Mouse (Mus musculus) neutrophil, adult 83 days (primary cell): ENCODE data around the gene B3gnt6. TPM values are rescaled to one million over a fixed set of nuclear protein-coding genes. Genes with fewer than 3 reads are reported as not detected.

Experiments
- total RNA-seq, 2 experiments: library from RNA; stranded (reverse); gene quantifications; one replicate each; pipeline ENCODE4 v1.2.4; 2023

The B3gnt6 gene
- not detected for total RNA-seq

DNA sequence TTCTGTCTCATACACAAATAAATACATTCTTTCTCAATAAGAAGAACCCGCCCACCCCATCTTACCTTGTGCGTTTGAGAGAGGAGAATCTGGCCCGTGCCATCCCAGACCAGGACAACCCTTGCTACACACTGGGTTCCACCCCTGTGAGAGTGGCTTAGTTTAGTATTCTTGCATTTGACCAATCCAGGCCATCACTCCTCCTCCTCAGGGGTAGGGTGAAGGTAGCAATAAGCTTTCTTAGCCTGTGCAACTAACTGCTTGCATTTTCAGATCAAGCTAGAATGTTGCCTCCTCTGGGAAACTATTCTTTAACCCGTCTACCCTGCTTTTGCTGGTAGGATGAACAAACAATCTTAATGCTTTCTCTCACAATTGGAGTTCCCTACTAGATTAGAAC is at the start of gene B3gnt6:
Gene B3gnt6, minus strand, starts transcription at position 101 of the 400 bp plus-strand sequence.

DNA sequence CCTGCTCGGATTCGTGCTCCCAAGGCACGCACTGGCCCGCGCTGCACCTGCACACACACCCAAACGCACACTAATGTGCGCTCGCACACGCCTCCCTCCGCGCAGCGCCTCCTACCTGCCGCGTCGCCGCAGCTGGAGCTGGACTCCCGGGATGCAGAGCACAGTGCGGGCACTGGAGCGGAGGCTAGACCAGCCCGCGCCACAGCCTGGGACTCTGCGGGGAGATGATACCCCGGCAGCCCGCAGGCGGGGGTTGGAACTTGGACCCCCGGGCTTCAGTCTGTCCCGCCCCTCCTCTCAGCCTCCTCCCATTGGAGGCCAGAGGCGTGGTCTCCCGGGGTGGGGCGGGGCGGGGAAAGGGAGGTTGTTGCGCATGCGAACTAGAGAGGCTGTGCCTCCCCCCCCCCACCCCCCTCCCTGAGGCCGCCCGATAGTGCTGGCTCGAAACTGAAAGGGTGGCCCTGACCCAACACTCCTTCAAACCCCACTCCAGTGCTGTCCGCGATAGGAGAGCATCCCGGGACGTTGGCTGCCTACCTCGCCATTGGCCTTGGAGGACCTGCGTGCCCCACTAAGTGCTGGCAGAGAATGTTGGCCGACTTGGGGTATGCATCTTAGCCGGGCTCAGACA is 21.2 kb downstream of the B3gnt6 start, which contains the start of gene Capn5:
Gene Capn5, minus strand, starts transcription at position 346 of the 631 bp plus-strand sequence.

DNA sequence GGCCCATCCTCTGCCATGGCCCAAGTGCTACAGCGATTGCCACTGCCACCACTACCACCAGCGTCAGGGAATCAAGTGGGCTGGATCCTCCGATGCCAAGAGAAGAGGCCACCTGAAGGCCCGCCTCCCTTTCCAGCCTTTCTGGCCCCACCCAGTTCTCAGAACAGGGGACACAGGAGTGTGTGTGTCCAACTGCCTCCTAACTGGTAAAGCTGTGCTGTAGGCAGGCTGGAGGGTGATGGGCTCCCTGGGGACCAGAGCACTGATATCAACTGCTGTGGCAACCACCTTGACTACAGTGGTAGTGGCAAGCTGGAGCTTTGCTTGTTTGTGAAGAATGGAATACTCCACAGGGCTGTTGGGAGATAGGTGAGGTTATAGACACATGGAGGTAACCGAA is 53.9 kb downstream of the B3gnt6 start, which contains the start of gene Omp:
Gene Omp, minus strand, starts transcription at position 101 of the 400 bp plus-strand sequence.

Other genes with a start within 250 kb of the B3gnt6 start
- 10 to 100 TPM; 13.8 to 16.0 TPM for gene Myo7a, start 80.0 kb downstream of the B3gnt6 start, total RNA-seq
- gene Omp, start 54.0 kb downstream of the B3gnt6 start, total RNA-seq, result under 1 TPM; 0.18 to 0.26 TPM
- gene Capn5, start 21.2 kb downstream of the B3gnt6 start, total RNA-seq, result 1 to 10 TPM; 1.8 to 3.4 TPM
- gene Acer3, start 121.7 kb upstream of the B3gnt6 start, total RNA-seq, result 10 to 100 TPM; 30.8 to 39.3 TPM
- under 1 TPM in 1 of 2 experiments, not detected in 1; 0.20 TPM for gene Tsku, start 161.8 kb upstream of the B3gnt6 start, total RNA-seq
- gene Gucy2d, start 240.9 kb upstream of the B3gnt6 start, total RNA-seq, result not detected